Mouse (Mus musculus) brain, embryonic 14.5 days (tissue): ENCODE data around the gene Crabp2.

Experiments
- CTCF ChIP-seq: fragments of 200-500 bp; IDR thresholded peaks from 2 replicates; pipeline ENCODE4 v1.5.1; 2012; ENCODE audit warnings: inconsistent platforms, mild to moderate bottlenecking, moderate library complexity, borderline replicate concordance; ENCODE audit not compliant: insufficient read depth, insufficient read length; ENCODE audit errors: extremely low read depth
- POLR2A ChIP-seq: fragments of 200-500 bp; IDR thresholded peaks from 2 replicates; pipeline ENCODE4 v1.6.1; 2012; ENCODE audit warnings: mild to moderate bottlenecking, inconsistent platforms, borderline replicate concordance; ENCODE audit not compliant: poor library complexity, insufficient read depth, insufficient read length, severe bottlenecking; ENCODE audit errors: extremely low read depth

DNA sequence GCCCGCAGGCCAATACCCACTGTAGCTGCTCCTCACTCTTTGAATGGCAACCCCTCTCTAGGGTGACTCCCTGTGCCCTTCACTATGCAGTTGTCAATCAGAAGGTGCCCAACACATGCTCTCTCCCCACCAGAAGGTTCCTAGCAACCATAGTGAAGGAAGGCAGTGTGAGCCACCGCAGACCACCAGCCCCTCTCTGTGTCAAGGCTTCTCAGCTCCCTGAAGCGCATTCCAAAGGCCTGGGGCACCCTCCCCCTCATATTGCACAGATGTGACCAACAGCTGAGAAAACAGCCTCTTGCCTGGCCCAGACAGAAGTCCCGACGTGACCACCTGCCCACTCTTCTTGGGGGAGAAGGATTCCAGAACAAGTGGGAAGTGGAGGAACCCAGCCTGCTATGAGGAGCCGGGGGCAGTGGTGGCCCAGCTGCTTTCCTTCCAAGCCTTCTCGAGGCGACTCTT lies 23.8 kb downstream of the Crabp2 start:
- no peak for TF ChIP-seq CTCF
- no peak for TF ChIP-seq POLR2A
